Mouse (Mus musculus): ENCODE measurements around the gene Zbtb9. TPM values are rescaled to one million over a fixed set of nuclear protein-coding genes. Genes with fewer than 3 reads are reported as not detected.

Gene Zbtb9
- polyA plus RNA-seq, 1 experiment, result 3.0 TPM

DNA sequence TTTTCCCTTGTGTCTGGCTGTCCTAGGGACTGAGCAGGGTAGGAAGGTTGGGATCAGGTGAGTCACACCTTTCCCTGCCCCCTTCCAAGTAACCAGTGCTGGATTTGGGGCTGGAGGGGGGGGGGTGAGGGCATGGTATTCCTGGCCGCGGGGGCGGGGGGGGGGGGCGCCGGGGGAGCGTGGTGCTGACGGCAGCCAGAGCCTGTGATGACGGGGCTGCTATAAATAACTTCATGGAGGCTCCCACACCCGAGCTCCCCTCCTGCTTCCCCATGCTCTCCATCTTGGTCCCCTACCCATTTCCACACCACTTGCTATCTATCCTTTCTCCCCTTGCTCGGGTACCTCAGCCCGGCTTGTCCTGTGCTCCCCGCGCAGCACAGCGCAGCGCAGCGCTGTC, 19.2 kb upstream of the Zbtb9 start:
- Histone ChIP-seq H3K4me1 (ENCODE audit: control insufficient read depth, insufficient read depth, insufficient read length, low read length) (0 out of 2 replicates have a peak, but pooled peaks cover 4% of the 10 kb centered on the region), H3K27ac (replicated peaks; ENCODE audit: low read depth, low read length) (no peak overlapping the region), H3K4me3 (ENCODE audit: insufficient read depth, low read depth, low read length) (no peak overlapping the region)

DNA sequence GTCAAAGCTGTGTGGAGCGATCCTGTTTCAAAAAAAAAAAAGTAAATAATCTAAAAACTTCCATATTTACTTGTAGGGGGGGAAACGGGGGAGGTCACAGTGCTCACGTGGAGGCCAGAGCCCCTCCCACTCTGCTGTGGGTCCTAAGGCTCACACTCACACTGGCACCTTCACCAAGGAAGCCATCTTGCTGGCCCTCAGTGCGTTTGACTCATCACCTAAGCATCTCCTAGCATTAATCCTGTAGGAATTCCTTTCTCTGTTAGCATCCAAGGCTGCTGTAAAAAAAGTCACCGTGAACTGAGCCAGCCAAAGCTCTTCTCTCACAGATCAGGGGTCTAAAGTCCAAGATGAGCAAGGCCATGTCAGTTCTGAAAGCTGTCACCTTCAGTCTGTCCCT, 16.7 kb upstream of the Zbtb9 start:
- no peak overlapping the region for H3K4me3 ChIP-seq (ENCODE audit: insufficient read depth, low read depth, low read length)
- no peak overlapping the region for H3K27ac ChIP-seq (replicated peaks; ENCODE audit: low read depth, low read length)
- 0 out of 2 replicates have a peak, but pooled peaks cover 4% of the 10 kb centered on the region for H3K4me1 ChIP-seq (ENCODE audit: control insufficient read depth, insufficient read depth, insufficient read length, low read length)

DNA sequence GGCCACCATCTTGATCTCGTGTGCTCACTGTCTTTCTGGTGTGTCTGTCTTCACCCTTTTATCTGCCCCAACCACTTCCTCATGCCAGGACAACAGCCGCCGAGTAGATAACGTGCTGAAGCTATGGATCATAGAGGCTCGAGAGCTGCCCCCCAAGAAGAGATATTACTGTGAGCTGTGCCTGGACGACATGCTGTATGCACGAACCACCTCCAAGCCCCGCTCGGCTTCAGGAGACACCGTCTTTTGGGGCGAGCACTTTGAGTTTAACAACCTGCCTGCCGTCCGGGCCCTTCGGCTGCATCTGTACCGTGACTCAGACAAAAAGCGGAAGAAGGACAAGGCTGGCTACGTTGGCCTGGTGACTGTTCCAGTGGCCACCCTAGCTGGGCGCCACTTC, 16.1 kb upstream of the Zbtb9 start:
- Histone ChIP-seq H3K4me3 (ENCODE audit: insufficient read depth, low read depth, low read length) (no peak overlapping the region), H3K4me1 (ENCODE audit: control insufficient read depth, insufficient read depth, insufficient read length, low read length) (0 out of 2 replicates have a peak, but pooled peaks cover 4% of the 10 kb centered on the region), H3K27ac (replicated peaks; ENCODE audit: low read depth, low read length) (no peak overlapping the region)

DNA sequence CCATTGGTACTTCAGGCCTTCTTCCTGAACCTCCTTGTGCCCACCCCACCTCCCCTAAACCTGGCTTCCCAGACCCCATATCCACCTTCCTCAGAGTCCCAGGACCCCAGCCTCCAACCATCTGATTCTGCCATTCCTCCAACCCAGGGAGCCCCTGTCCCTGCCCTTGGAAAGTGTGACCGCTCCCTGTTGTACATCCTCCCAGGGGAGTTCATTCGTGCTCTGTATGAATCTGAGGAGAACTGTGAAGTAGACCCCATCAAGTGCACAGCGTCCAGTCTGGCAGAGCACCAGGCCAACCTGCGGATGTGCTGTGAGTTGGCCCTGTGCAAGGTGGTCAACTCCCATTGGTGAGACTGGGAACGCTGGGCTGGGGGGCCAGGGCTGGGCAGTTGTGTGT, 15.1 kb upstream of the Zbtb9 start:
- 0 out of 2 replicates have a peak, but pooled peaks cover under 1% of the 10 kb centered on the region for H3K4me1 ChIP-seq (ENCODE audit: control insufficient read depth, insufficient read depth, insufficient read length, low read length)
- H3K4me3 ChIP-seq (ENCODE audit: insufficient read depth, low read depth, low read length), result no peak overlapping the region
- no peak overlapping the region for H3K27ac ChIP-seq (replicated peaks; ENCODE audit: low read depth, low read length)

DNA sequence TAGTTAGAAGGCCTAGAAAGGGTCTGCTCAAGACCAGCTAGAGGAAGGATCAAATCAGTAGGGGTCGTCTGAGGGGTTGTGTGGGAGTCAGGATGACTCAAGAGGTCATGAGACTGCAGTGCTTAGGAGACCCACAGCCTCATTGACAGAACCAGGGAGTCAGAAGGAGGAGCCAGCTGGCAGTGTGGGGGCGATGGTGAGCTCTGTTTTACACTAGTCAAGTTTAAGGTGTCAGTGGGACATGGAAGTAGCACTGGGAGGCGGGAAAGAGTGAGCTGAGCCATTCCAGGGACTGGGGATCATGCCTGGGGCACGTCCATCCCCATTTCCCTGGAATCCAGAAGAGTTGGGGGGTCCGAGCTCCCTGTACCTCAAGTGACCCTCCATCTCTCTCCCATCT, 14.1 kb upstream of the Zbtb9 start:
- no peak overlapping the region for H3K4me3 ChIP-seq (ENCODE audit: insufficient read depth, low read depth, low read length)
- H3K27ac ChIP-seq (replicated peaks; ENCODE audit: low read depth, low read length), result no peak overlapping the region
- H3K4me1 ChIP-seq (ENCODE audit: control insufficient read depth, insufficient read depth, insufficient read length, low read length), result no peaks in the 10 kb centered on the region

DNA sequence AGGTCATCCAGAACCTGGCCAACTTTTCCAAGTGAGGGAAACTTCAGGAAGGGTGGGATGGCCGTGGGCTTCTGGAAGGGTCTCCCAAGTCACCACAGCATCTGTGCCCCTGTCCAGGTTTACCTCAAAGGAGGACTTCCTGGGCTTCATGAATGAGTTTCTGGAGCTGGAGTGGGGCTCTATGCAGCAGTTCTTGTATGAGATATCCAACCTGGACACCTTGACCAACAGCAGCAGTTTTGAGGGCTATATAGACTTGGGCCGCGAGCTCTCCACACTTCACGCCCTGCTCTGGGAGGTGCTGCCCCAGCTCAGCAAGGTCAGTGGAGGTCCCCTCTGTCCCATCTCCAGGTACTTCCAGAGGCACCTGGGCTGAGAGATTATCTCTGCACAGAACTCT, 13.2 kb upstream of the Zbtb9 start:
- H3K4me3 ChIP-seq (ENCODE audit: insufficient read depth, low read depth, low read length), result no peak overlapping the region
- H3K27ac ChIP-seq (replicated peaks; ENCODE audit: low read depth, low read length), result no peak overlapping the region
- H3K4me1 ChIP-seq (ENCODE audit: control insufficient read depth, insufficient read depth, insufficient read length, low read length), result no peaks in the 10 kb centered on the region

DNA sequence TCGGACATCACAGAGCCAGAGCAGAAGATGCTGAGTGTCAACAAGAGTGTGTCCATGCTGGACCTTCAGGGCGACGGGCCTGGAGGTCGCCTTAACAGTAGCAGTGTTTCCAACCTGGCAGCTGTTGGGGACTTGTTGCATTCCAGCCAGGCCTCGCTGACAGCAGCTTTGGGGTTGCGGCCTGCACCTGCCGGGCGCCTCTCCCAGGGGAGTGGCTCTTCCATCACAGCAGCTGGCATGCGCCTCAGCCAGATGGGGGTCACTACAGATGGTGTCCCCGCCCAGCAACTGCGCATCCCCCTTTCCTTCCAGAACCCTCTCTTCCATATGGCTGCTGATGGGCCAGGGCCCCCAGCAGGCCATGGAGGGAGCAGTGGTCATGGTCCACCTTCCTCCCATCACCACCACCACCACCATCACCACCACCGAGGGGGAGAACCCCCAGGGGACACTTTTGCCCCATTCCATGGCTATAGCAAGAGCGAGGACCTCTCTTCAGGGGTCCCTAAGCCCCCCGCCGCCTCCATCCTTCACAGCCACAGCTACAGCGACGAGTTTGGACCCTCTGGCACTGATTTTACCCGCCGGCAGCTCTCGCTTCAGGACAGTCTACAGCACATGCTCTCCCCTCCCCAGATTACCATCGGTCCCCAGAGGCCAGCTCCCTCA, 11.3 kb upstream of the Zbtb9 start:
- no peak overlapping the region for H3K27ac ChIP-seq (replicated peaks; ENCODE audit: low read depth, low read length)
- H3K4me3 ChIP-seq (ENCODE audit: insufficient read depth, low read depth, low read length), result no peak overlapping the region
- no peaks in the 10 kb centered on the region for H3K4me1 ChIP-seq (ENCODE audit: control insufficient read depth, insufficient read depth, insufficient read length, low read length)

DNA sequence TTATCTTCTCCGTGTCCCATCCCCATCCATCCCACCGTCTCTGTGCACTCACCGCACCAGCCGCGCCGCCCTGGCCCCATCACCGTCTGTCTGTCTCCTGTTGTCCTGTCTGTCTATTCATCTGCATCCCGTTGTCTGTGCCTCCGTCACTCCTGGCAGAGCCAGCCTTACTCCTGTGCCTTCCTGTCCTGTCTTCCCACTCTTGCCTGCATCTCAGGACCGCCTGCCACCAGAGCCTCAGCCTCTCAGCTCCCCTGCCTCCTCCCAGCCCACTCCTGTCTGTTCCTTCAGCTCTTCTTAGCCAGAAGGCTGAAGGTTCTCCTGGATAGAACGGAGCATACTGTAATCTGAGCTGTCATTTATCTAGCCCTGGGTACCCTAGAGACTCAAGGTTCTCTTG, 6.0 kb upstream of the Zbtb9 start:
- Histone ChIP-seq H3K27ac (replicated peaks; ENCODE audit: low read depth, low read length) (no peak overlapping the region), H3K4me1 (ENCODE audit: control insufficient read depth, insufficient read depth, insufficient read length, low read length) (no peaks in the 10 kb centered on the region), H3K4me3 (ENCODE audit: insufficient read depth, low read depth, low read length) (no peak overlapping the region)

DNA sequence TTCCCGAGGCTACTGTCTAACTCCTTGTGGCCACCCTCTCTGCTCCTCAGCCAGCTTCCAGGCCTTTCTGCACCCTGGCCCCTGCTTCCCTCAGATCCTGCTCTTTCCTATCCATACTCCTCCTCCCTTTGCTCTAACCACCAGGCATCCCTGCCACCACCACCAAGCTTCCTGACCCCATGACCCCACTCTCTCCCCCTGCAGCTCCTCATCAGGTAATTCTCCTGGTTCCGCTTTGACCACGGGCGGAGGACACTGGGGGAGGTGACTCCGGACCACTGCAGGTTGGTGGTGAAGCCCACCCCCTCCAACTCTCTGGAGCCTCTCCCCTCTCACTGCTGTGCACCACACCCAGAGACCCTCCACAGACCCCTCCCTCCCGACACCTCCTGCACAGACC, 5.5 kb upstream of the Zbtb9 start:
- no peak overlapping the region for H3K27ac ChIP-seq (replicated peaks; ENCODE audit: low read depth, low read length)
- no peak overlapping the region for H3K4me3 ChIP-seq (ENCODE audit: insufficient read depth, low read depth, low read length)
- no peaks in the 10 kb centered on the region for H3K4me1 ChIP-seq (ENCODE audit: control insufficient read depth, insufficient read depth, insufficient read length, low read length)

DNA sequence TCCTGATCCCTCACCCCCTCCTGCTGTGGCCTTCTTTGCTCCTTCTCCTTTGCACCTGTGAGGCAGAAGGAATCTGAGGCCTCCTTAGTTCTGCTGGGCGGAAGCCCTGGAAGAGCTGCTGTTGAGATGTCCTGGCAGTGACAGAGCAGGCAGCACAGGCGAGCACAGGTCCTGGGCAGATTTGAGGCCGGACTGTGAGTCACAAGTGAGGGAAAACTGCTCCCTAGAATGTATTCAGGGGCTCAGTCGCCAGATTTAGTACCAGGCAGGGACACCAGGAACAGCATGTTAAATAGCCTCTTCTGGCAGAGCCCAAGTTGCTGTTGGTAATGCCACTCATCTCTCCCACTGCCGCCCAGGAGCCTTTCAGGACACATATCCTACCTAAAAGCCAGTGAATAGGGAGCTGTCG, 4.8 kb upstream of the Zbtb9 start:
- H3K4me3 ChIP-seq (ENCODE audit: insufficient read depth, low read depth, low read length), result no peak overlapping the region
- no peak overlapping the region for H3K27ac ChIP-seq (replicated peaks; ENCODE audit: low read depth, low read length)
- no peaks in the 10 kb centered on the region for H3K4me1 ChIP-seq (ENCODE audit: control insufficient read depth, insufficient read depth, insufficient read length, low read length)

DNA sequence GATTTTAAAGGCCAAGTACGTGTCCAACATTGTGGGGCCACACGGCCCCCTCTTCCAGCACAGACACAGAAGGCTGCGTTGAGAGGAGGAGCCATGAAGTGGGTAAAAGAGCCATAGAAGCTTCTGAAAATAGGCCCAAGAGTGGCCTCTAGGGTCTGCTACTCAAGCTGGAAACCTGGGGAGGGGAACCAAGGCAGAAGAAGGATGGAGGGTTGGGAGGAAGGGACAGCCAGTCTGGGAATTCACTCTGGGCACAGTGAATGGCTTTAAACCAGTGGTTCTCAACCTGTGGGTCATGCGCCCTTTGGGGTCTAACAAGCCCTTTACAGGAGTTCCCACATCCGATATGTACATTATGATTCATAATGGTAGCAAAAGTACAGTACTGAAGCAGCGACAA, 3.7 kb upstream of the Zbtb9 start:
- H3K4me3 ChIP-seq (ENCODE audit: insufficient read depth, low read depth, low read length), result no peak overlapping the region
- H3K27ac ChIP-seq (replicated peaks; ENCODE audit: low read depth, low read length), result no peak overlapping the region
- peaks cover 7% of the 10 kb centered on the region for H3K4me1 ChIP-seq (ENCODE audit: control insufficient read depth, insufficient read depth, insufficient read length, low read length)

DNA sequence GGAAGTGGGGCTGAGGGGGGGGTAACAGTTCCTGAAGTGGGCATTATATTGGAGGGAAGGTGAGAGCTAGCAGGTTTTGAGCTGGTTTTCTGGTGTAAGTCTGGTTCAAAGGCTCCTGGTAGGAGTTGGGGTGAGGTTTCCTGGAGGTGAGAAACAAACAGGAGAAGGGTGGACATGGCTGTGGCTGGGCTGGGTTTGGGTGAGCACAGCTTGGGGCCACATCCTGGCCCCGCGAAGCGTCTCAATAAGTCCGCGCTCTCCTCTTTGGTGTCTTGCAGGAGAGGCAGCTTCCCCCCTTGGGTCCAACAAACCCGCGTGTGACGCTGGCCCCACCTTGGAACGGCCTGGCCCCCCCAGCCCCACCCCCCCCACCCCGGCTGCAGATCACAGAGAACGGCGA, 2.7 kb upstream of the Zbtb9 start:
- Histone ChIP-seq H3K27ac (replicated peaks; ENCODE audit: low read depth, low read length) (no peak overlapping the region), H3K4me1 (ENCODE audit: control insufficient read depth, insufficient read depth, insufficient read length, low read length) (peaks cover 7% of the 10 kb centered on the region), H3K4me3 (ENCODE audit: insufficient read depth, low read depth, low read length) (no peak overlapping the region)

DNA sequence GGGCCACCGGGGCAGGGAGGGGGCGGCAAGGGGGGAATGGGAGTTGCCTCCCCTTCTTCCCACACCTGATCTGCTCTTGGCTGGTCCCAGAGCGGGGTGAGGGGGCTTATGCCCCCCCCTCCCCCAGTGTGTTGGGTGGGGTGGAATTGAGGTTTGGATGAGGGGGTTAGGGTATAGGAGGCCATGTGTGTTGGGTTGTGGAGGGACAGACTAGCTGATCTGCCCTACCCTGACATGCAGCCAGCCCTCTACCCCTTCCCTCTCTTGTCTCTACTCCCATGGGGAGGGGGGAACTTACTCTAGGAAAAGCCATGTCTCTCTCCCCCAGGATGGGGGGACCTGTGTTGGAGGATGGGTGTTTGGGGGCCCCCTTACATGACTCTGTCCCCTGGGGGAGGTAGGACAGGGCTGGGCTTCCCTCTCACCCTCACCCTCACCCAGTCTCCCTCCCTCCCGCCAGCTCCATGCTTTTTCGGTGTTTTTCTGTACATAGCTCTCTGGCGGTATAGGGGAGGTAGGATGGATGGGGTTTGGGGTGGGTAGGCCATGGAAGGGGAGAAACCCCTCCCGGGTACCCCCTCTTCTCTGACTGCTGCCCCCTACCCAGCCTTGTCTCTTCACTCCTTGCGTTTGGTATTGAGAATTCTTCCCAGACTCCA, 1.6 kb upstream of the Zbtb9 start:
- Histone ChIP-seq H3K4me1 (ENCODE audit: control insufficient read depth, insufficient read depth, insufficient read length, low read length) (peaks cover 7% of the 10 kb centered on the region), H3K4me3 (ENCODE audit: insufficient read depth, low read depth, low read length) (no peak overlapping the region), H3K27ac (replicated peaks; ENCODE audit: low read depth, low read length) (no peak overlapping the region)

DNA sequence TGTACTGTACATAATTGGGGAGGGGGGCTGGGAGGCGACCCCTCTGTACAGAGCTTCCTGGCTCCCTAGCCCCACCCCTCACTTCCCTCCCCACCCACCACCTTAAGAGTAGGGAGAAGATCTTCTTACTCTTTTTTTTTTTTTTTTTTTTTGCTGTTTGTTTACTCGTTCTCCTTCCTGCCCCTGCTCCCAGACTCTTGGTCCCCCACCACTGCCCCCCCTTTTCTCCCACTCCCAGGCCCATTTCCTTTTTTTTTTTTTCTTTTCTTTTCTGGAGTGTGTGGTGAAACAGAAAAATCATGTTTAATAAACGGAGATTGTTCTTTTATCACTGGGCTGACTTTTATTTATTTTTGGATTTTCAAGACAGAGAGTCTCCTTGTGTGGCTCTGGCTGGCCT, 860 bp upstream of the Zbtb9 start:
- peak overlapping the region; percentile 74 for H3K4me3 ChIP-seq (ENCODE audit: insufficient read depth, low read depth, low read length)
- no peak overlapping the region for H3K27ac ChIP-seq (replicated peaks; ENCODE audit: low read depth, low read length)
- peaks cover 7% of the 10 kb centered on the region for H3K4me1 ChIP-seq (ENCODE audit: control insufficient read depth, insufficient read depth, insufficient read length, low read length)

DNA sequence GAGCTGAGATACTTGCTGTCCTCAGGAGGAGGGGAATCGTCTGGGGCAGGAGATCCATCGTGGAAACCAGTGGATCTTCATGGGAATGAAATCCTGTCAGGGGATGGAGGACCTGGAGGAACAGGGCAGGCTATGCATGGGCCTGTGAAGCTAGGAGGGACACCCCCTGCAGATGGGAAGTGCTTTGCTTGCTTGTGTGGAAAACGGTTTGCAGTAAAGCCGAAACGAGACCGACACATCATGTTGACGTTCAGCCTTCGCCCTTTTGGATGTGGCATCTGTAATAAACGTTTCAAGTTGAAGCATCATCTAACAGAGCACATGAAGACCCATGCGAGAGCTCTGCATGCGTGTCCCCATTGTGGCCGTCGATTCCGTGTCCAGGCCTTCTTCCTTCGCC, 1.6 kb downstream of the Zbtb9 start:
- Histone ChIP-seq H3K27ac (replicated peaks; ENCODE audit: low read depth, low read length) (no peak overlapping the region), H3K4me1 (ENCODE audit: control insufficient read depth, insufficient read depth, insufficient read length, low read length) (peaks cover 7% of the 10 kb centered on the region), H3K4me3 (ENCODE audit: insufficient read depth, low read depth, low read length) (no peak overlapping the region)

DNA sequence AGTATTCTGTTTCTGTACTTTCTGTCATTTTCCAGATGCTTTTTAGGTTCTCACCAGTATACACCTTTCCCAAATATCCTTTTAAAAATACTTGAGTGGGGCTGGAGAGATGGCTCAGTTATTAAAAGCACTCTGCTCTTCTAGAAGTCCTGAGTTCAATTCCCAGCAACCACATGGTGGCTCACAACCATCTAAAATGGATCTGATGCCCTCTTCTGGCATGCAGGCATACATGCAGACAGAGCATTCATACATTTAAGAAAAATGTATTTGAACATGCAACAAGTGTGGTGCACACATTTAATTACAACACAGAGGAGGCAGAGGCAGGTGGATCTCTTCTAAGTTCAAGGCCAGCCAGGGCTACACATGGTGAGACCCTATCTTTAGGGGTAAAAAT, 2.4 kb downstream of the Zbtb9 start:
- H3K27ac ChIP-seq (replicated peaks; ENCODE audit: low read depth, low read length), result no peak overlapping the region
- no peak overlapping the region for H3K4me3 ChIP-seq (ENCODE audit: insufficient read depth, low read depth, low read length)
- H3K4me1 ChIP-seq (ENCODE audit: control insufficient read depth, insufficient read depth, insufficient read length, low read length), result peaks cover 7% of the 10 kb centered on the region
